Mouse (Mus musculus) mesoderm, embryonic 11.5 days (tissue): ENCODE measurements around the gene Phactr2.

Source experiments
- DNase-seq: peaks from one replicate; pipeline ENCODE4 v3.0.0-alpha.2; 2012; ENCODE audit warnings: low read depth, low spot score

Gene Phactr2

DNA sequence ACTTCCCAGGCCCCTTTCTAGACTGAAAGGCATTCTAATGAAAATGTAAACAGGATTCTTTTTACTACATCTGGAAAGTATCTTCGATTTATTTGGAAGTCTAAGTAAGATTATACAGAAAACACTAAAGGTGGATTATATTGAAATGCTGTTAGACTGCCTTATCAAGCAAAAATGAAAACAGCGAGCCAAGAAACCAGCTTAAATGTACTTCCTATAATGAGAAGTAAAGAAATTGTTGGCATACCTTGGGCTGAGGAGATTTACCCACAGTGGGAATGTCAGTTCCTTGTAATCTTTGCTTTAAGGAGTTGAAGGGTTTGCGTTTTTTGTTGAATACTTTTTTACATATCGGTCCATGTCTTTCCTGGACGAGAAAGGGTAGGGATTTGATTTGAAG, 305.8 kb downstream of the Phactr2 start:
- no peak for DNase-seq

DNA sequence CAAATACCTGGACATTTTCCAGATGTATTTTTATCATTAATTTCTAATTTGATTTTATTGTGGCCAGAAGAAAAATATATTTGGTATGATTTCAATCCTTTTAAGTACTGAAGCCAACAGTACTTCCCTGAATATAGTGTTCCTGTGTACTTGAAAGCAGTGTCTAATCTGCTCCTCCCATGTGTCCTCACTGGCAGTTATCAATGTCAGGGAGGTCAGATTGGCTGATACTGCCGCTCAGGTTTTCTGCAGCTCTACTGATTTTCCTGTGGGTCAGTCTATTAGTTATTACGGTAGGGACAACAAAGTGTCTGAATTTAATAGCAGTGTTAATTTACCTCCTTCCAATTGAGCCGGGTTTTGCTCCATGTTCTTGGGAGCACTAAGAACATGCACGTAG, 312.2 kb downstream of the Phactr2 start:
- no peak for DNase-seq

DNA sequence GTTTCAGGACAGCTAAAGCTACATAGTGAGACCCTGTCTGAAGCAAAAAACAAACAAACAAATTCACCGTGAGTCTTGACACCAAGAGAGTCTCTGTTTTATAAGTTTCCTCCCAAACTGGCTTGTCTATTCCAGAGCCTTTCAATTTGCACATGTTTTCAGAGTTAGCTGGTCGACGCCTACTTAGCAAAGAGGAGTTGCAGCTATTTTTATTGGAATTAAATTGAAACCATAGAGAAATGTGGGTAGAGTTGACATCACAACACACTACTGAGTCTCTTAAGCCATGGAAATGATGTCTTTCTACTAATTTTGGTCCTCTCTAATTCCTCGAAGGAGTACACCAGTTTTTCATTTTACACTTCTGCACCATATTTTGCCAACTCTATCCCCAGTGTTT, 313.3 kb downstream of the Phactr2 start:
- DNase-seq = no peak
